Mouse (Mus musculus) lung, embryonic 16.5 days (tissue): ENCODE measurements around the gene Hoxa7. TPM values are rescaled to one million over a fixed set of nuclear protein-coding genes. Genes with fewer than 3 reads are reported as not detected.

Experiments used
- ATAC-seq: fragments of 200-750 bp; cut with Nextera tagmentation; 2 replicates; pipeline ENCODE4 v1.8.0; 2017; ENCODE audit warnings: low read depth, mild to moderate bottlenecking, moderate library complexity
- H3K27ac ChIP-seq: fragments of 300-500 bp; sonication (generic); 2 replicates; pipeline ENCODE4 v1.5.1; 2014; ENCODE audit warnings: mild to moderate bottlenecking, control low read depth, low read length
- H3K27me3 ChIP-seq: fragments of 300-500 bp; sonication (generic); 2 replicates; pipeline ENCODE4 v1.6.1; 2014; ENCODE audit warnings: low read depth, low read length, mixed read lengths; ENCODE audit not compliant: control insufficient read depth, insufficient read depth
- H3K36me3 ChIP-seq: fragments of 300-500 bp; sonication (generic); 2 replicates; pipeline ENCODE4 v1.6.1; 2014; ENCODE audit warnings: low read length; ENCODE audit not compliant: control insufficient read depth, insufficient read depth
- H3K4me1 ChIP-seq: fragments of 300-500 bp; sonication (generic); replicated peaks from 2 replicates; pipeline ENCODE4 v1.6.1; 2014; ENCODE audit warnings: low read length, mixed read lengths; ENCODE audit not compliant: control insufficient read depth, insufficient read depth
- H3K4me2 ChIP-seq: fragments of 300-500 bp; sonication (generic); 2 replicates; pipeline ENCODE4 v1.6.1; 2014; ENCODE audit warnings: low read depth, low read length, control low read depth
- H3K4me3 ChIP-seq: fragments of 300-500 bp; sonication (generic); 2 replicates; pipeline ENCODE4 v1.5.1; 2014; ENCODE audit warnings: mild to moderate bottlenecking, low read length, control low read depth
- H3K9ac ChIP-seq: fragments of 300-500 bp; sonication (generic); 2 replicates; pipeline ENCODE4 v1.6.1; 2014; ENCODE audit warnings: low read length, control low read depth
- H3K9me3 ChIP-seq: fragments of 300-500 bp; sonication (generic); 2 replicates; pipeline ENCODE4 v1.6.1; 2016; ENCODE audit warnings: low read length; ENCODE audit not compliant: control insufficient read depth
- whole genome bisulfite sequencing: fragments of 180-500 bp; shearing (Covaris S2); extraction: QIAGEN DNeasy Blood & Tissue Kit; methylation state at CpG from one replicate; pipeline ENCODE4 v1.1.7; 2014; 5-methylcytosine and 5-hydroxymethylcytosine counted together
- polyA plus RNA-seq: library from polyadenylated mRNA; unstranded; fragments of >200 nt; fragmentation: Nextera tagmentation; extraction: Ambion mirVana; gene quantifications from 2 replicates; pipeline ENCODE4 v1.2.1, GENCODE M21; 2015

The Hoxa7 gene
- polyA plus RNA-seq, 1 experiment from 2014 or later = 5.8 TPM

DNA sequence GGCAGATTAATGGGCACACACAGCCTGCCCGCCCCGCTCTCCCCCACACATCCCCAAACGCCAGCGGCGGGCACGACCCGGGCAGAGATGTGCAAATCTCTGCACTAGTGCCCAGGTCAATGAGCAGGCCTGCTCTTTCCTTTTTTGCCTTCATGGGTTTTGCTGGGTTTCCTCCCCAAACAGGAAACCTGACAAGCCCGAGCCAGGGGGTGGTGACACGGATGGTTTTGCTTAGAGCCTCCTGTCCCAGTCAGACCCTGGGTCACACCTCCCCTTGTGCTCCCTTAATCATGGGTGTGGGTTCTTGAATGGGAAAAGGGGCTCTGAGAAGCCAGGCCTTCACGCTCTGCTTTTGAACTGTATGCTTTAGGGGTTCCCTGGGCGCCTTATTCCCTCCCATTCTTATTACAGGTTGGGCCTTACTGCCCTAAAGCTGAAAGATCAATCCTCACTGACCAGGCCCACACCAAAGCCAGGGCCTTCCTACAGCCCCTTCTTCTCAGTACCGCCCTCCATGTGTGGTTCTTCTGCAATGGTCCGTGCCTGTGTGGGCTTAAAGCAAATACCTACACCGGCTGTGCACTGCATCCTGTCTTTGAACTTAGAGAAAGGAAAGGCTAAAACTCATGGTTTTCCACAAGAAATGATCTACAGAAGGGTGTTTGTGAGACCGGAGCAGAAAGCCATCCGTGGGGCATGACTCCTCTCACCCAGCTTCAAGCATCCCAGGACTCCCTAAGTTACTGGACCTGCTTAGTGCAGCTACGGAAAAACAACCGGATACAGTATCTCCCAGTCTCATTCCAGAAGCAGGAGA lies 12.6 kb downstream of the Hoxa7 start:
- no peak for ATAC-seq
- Histone ChIP-seq H3K27ac (peak overlapping the region; percentile 59), H3K27me3 (peaks cover 65% of the 10 kb centered on the region), H3K4me2 (peak overlapping the region; percentile 62), H3K36me3 (no peaks in the 10 kb centered on the region), H3K4me1 (no peaks in the 10 kb centered on the region; the same call in 1 of the 2 replicates), H3K4me3 (peak overlapping the region; percentile 47), H3K9me3 (no peaks in the 10 kb centered on the region), H3K9ac (peak overlapping the region; percentile 66)
- 20% methylated on average over 18 of the region's 18 CpGs for WGBS

DNA sequence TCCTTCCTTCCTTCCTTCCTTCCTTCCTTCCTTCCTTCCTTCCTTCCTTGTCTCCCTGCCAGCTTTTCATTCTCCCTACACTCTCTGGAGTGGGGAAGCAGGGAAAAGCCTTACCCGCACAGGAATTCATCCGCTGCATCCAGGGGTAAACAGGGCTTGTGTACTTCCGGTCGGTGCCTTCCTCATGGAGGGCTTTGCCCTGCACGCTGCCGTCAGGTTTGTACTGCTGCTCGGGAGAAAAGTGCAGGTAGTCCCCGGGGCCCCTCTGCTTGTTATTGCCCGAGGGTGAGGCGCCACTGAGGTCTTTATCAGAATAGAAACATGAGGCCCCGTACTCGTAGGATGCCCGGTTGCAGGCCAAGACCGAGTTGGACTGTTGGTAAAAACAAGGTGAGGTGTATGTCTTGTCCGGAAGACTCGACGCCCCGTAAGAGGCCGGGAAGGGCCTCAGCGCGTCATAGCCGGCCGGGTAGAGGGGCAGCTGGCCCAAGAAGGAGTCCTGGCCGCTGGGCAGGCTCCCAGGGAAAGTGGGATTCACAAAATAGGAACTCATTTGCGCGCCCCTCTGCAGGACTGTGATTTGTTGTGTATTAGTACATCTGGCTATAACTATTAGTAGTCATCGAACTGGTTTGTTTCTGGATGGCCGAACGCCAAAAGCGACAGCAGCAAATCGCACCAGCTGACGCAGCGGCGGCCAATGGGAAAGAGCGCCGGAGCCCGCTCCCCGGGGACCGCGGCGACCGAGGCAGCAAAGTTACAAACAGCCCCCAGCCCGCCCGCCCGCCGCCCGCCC lies 13.4 kb downstream of the Hoxa7 start, which contains the start of gene Hoxa6:
Hoxa6 (minus strand) TSS at position 651 of the 796 bp plus-strand sequence.
- H3K4me1 ChIP-seq = no peaks in the 10 kb centered on the region; the same call in 1 of the 2 replicates
- peak within 1 kb of the TSS; percentile 82 for H3K27ac ChIP-seq
- H3K9ac ChIP-seq = peak within 1 kb of the TSS; percentile 66
- H3K4me2 ChIP-seq = peak within 1 kb of the TSS; percentile 73
- 0 out of 2 replicates have a peak, but pooled peaks have one; percentile 3 for ATAC-seq
- WGBS = 3% methylated on average over 47 of the region's 47 CpGs
- peaks cover 62% of the 10 kb centered on the region for H3K27me3 ChIP-seq
- H3K36me3 ChIP-seq = no peaks in the 10 kb centered on the region
- H3K4me3 ChIP-seq = peak within 1 kb of the TSS; percentile 47
- H3K9me3 ChIP-seq = no peaks in the 10 kb centered on the region

DNA sequence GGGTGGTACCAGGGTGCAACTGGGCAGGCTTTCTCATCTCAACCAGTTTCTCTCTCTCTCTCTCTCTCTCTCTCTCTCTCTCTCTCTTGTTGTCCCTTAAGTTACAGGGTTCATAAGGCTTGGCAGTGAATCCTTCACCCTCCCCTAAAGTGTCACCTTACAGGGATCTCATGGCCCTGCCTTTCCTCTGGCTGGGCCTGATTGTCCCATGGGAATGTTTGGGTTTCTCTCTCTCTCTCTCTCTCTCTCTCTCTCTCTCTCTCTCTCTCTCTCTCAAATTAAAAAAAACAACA lies 14.0 kb downstream of the Hoxa7 start:
- ATAC-seq = no peak
- peak overlapping the region; percentile 23 for H3K4me3 ChIP-seq
- no peaks in the 10 kb centered on the region for H3K9me3 ChIP-seq
- peak overlapping the region; percentile 2; the same call in 1 of the 2 replicates for H3K9ac ChIP-seq
- H3K27ac ChIP-seq = peak overlapping the region; percentile 80
- H3K27me3 ChIP-seq = peaks cover 58% of the 10 kb centered on the region
- H3K4me2 ChIP-seq = peak overlapping the region; percentile 73
- no peaks in the 10 kb centered on the region; the same call in 1 of the 2 replicates for H3K4me1 ChIP-seq
- no peaks in the 10 kb centered on the region for H3K36me3 ChIP-seq

DNA sequence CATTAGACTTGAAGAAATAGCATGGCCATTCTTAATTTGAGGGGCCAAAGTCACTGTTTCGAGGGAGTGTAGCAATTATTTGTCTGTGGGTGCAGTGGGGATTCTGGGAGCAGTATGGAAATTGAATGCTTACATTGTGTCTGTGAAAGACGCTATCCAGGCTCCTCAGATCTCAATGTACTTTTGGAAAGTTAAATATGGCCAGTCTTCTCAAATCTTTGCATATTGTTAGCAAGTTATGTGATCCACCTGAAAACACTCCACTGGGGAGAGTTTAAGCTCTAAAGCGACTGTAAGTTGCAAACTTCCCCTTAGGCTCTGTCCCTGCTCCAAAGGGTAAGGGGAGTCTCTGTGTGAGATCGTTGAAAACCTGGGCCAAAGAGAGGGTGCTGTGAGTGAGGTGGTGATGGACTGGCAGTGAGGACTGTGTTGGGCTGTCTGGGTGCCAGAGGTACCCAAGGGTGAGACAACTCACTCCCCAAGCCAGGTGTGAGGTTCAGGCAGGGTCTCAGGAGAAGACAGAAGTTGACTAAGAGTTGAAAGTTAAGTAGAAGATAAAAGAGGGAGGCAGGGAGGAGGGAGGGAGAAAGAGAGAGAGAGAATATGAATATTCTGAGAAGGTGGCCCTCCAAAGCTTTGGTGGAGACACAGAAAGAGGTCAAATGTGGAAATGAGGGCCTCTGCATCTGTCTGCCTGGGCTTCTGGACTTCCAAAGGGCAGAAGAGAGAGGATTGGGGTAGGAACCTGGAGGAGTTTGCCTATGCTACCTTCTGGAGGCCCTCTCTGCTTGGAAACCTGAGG lies 14.6 kb downstream of the Hoxa7 start:
- H3K4me2 ChIP-seq = peak overlapping the region; percentile 73
- H3K4me3 ChIP-seq = peak overlapping the region; percentile 85
- ATAC-seq = no peak
- no peaks in the 10 kb centered on the region for H3K4me1 ChIP-seq
- WGBS = 36% methylated on average over 4 of the region's 4 CpGs
- H3K36me3 ChIP-seq = no peaks in the 10 kb centered on the region
- H3K27me3 ChIP-seq = peaks cover 54% of the 10 kb centered on the region
- peak overlapping the region; percentile 2 for H3K9ac ChIP-seq
- peak overlapping the region; percentile 80 for H3K27ac ChIP-seq
- no peaks in the 10 kb centered on the region for H3K9me3 ChIP-seq

DNA sequence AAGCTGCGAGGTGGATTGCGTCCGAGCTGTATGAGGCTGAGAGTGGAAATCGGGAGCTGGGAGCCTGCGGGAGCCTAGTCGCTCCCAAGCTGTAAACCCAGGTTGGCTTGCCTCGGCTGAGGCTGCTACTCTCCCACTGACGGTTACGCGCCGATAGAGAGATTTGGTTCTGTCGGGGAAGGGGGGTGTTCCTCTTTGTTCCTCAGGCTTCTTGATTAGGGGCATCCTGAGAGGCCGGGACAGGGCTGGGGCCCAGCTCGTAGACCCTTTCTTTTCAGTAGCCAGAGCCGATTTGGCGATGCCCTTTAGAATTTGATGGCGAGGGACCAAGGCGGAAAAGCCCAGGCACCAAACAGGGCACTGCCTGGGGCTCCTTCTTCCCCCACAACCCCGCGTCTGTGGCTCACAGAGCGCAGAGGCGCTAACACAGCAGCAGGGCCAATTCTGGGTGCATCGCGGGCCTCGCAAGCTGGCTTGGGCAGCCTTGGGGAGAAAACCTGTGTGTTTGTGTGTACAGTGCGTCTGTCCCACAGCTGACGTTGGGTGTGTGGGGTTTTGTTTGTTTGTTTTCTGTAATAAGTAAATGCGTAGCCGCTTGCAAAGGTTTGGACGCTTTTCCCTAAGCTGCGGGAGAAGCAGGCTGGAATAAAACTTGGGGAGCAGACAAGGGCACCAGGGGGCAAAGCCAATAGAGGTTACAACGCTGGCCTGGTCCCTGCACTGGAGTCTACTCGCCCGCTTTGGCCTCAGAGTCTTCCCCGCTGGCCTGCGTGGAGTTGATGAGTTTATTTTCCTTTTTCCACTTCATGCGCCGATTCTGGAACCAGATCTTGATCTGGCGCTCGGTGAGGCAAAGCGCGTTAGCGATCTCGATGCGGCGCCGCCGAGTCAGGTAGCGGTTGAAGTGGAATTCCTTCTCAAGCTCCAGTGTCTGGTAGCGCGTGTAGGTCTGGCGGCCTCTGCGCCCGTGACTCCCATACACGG lies 15.7 kb downstream of the Hoxa7 start:
- peaks cover 2% of the 10 kb centered on the region; the same call in 1 of the 2 replicates for H3K4me1 ChIP-seq
- peak overlapping the region; percentile 59 for H3K9ac ChIP-seq

DNA sequence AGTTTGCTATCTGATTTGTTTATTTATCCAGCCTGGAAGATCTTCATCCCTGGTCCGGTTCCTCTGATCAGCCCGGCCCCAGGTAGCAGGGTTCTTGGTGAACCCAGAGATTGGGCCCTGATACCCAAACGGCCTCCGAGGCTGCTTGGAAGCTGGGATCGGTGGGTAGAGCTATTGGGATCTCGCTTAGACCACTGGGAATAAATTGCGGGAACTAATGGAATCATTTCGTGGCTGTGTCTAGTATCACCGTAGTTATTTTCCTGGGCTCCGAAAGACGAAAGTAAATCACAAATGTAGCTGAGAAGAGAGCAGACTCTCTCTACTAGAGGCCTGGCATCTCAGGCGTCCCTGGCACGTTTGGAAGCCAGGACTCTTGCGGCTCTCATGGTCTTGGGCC lies 16.4 kb downstream of the Hoxa7 start:
- Histone ChIP-seq H3K27ac (peak overlapping the region; percentile 73), H3K4me1 (peaks cover 2% of the 10 kb centered on the region; the same call in 1 of the 2 replicates)

More for the DNA sequence above, 15.7 kb downstream of the Hoxa7 start:
- H3K36me3 ChIP-seq = no peaks in the 10 kb centered on the region
- peaks cover 51% of the 10 kb centered on the region for H3K27me3 ChIP-seq
- H3K4me3 ChIP-seq = peak overlapping the region; percentile 85
- no peak for ATAC-seq
- peak overlapping the region; percentile 73 for H3K27ac ChIP-seq
- 15% methylated on average over 55 of the region's 55 CpGs for WGBS
- peak overlapping the region; percentile 73 for H3K4me2 ChIP-seq
- H3K9me3 ChIP-seq = no peaks in the 10 kb centered on the region

DNA sequence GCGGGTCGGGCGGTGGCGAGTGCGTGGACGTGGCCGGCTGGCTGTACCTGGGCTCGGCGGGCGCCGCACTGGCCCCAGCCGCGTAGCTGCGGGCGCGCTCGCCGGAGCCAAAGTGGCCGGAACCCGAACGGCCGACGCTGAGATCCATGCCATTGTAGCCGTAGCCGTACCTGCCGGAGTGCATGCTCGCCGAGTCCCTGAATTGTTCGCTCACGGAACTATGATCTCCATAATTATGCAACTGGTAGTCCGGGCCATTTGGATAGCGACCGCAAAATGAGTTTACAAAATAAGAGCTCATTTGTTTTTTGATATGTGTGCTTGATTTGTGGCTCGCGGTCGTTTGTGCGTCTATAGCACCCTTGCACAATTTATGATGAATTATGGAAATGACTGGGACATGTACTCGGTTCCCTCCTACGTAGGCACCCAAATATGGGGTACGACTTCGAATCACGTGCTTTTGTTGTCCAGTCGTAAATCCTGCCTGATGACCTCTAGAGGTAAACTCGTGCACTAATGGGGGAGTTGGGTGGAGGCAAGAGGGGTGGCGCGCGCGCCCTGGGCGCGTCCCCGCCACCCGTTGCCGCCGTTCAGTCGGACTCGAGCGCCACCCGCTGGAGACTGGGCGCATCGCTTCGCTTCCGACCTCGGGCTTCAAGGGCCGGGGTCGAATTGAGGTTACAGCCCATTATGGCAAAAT lies 17.5 kb downstream of the Hoxa7 start, which contains the start of gene Hoxa5:
Hoxa5 (minus strand) TSS at position 538 of the 703 bp plus-strand sequence.
- H3K36me3 ChIP-seq = no peaks in the 10 kb centered on the region
- H3K9ac ChIP-seq = peak within 1 kb of the TSS; percentile 97
- peak; percentile 91 for ATAC-seq
- WGBS = under 1% methylated on average over 65 of the region's 65 CpGs
- peak within 1 kb of the TSS; percentile 73 for H3K4me2 ChIP-seq
- H3K27me3 ChIP-seq = peaks cover 55% of the 10 kb centered on the region
- H3K27ac ChIP-seq = peak within 1 kb of the TSS; percentile 93
- H3K9me3 ChIP-seq = no peaks in the 10 kb centered on the region
- H3K4me3 ChIP-seq = peak within 1 kb of the TSS; percentile 85
- H3K4me1 ChIP-seq = peaks cover 2% of the 10 kb centered on the region; the same call in 1 of the 2 replicates

More for the DNA sequence above, 16.4 kb downstream of the Hoxa7 start:
- Histone ChIP-seq H3K36me3 (no peaks in the 10 kb centered on the region), H3K9me3 (no peaks in the 10 kb centered on the region), H3K4me3 (peak overlapping the region; percentile 85), H3K4me2 (peak overlapping the region; percentile 73), H3K9ac (peak overlapping the region; percentile 59), H3K27me3 (peaks cover 53% of the 10 kb centered on the region)
- WGBS = 12% methylated on average over 14 of the region's 14 CpGs
- no peak for ATAC-seq
